22 mouse cellular contexts compared by ENCODE assay signal in the genomic region with DNA sequence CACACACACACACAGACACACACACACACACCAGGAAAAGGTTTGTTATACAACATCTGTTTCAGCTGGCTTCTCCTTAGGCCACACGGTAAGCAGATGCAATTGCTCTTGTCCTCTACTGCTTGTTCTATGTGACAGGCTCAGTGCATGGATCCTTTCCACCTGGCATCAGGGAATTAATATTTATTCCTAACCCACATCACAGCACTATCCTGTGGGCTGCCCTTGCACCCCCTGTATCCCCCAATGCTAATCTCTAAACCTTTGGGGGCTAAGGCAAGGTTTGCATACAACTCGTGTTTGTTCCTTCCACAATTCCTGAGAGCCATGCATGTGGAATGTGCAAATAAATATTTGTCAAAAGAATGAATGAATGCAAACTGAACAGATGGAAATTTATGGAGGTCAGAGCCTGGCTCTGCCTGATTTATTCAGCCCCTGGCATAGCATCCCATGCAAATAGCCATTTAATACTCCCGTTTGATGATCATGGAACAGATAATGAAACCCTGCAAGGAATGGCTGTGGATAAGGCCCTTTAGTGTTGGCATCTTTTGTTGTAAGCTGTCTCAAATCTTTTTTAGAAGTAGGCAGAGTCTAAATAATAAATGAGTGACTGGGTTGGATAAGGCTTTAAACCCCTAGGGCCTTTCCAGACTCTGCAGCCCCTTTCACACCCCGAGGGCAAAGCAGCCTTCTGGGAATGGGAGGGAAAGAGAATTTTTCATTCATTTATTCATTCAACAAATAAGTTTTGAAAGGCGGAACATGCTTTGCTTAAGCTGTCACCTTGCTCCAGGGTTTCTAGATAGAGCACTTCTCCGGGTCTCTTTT.
DNase-seq lines count a peak whose midpoint lies in the region; ATAC-seq and TF ChIP-seq lines count a peak whose summit lies in the region.
"Had no signal": no experiment of that assay in that cellular context is flagged by ENCODE, and none has a peak within 500 bp of the region (broad histone marks: within the 10 kb centered on the region; RNA-seq: fewer than 3 reads in every experiment).

No protein-coding gene starts in this region.

- no peaks in the 10 kb centered on the region for H3K36me3 ChIP-seq in forebrain, embryonic 15.5 days
- no peaks in the 10 kb centered on the region for H3K36me3 ChIP-seq in forebrain, embryonic 10.5 days (replicated peaks)
- no peaks in the 10 kb centered on the region for H3K36me3 ChIP-seq in hindbrain, embryonic 16.5 days (ENCODE audit: control insufficient read depth, insufficient read depth, low read length)
- no peaks in the 10 kb centered on the region for H3K36me3 ChIP-seq in neural tube, embryonic 13.5 days
- H3K36me3 ChIP-seq: embryonic facial prominence, embryonic 12.5 days; heart, embryonic 12.5 days; kidney, embryonic 15.5 days; stomach, embryonic 15.5 days had no signal

- no peak overlapping the region for H3K4me3 ChIP-seq in forebrain, embryonic 15.5 days
- no peak overlapping the region for H3K4me3 ChIP-seq in forebrain, embryonic 10.5 days
- H3K4me3 ChIP-seq in hindbrain, embryonic 16.5 days (ENCODE audit: low read length) = no peak overlapping the region
- H3K4me3 ChIP-seq in neural tube, embryonic 13.5 days = no peak overlapping the region
- H3K4me3 ChIP-seq: embryonic facial prominence, embryonic 12.5 days; erythroblast, embryonic 14.5 days; gastrocnemius, adult 2 months; heart, embryonic 12.5 days; kidney, embryonic 15.5 days; left cerebral cortex, adult 2 months; stomach, embryonic 15.5 days had no signal

- no peaks in the 10 kb centered on the region for H3K27me3 ChIP-seq in forebrain, embryonic 15.5 days
- peaks cover 12% of the 10 kb centered on the region for H3K27me3 ChIP-seq in forebrain, embryonic 10.5 days (ENCODE audit: poor library complexity, severe bottlenecking)
- no peaks in the 10 kb centered on the region for H3K27me3 ChIP-seq in hindbrain, embryonic 16.5 days (replicated peaks; ENCODE audit: control insufficient read depth, insufficient read depth, low read length)
- no peaks in the 10 kb centered on the region for H3K27me3 ChIP-seq in neural tube, embryonic 13.5 days
- H3K27me3 ChIP-seq: embryonic facial prominence, embryonic 12.5 days; heart, embryonic 12.5 days; kidney, embryonic 15.5 days; stomach, embryonic 15.5 days had no signal

- WGBS in forebrain, embryonic 15.5 days = 43% methylated on average over 6 of the region's 6 CpGs
- 81% methylated on average over 6 of the region's 6 CpGs for WGBS in forebrain, embryonic 10.5 days
- WGBS in hindbrain, embryonic 16.5 days = 40% methylated on average over 6 of the region's 6 CpGs
- 29% methylated on average over 6 of the region's 6 CpGs for WGBS in neural tube, embryonic 13.5 days

- peaks cover 39% of the 10 kb centered on the region for H3K4me1 ChIP-seq in forebrain, embryonic 15.5 days
- H3K4me1 ChIP-seq in forebrain, embryonic 10.5 days = peaks cover 16% of the 10 kb centered on the region
- H3K4me1 ChIP-seq in hindbrain, embryonic 16.5 days (ENCODE audit: control insufficient read depth, insufficient read depth, low read depth, low read length) = peaks cover 4% of the 10 kb centered on the region
- peaks cover 23% of the 10 kb centered on the region for H3K4me1 ChIP-seq in neural tube, embryonic 13.5 days (replicated peaks)
- H3K4me1 ChIP-seq: embryonic facial prominence, embryonic 12.5 days; stomach, embryonic 15.5 days had no signal

- DNase-seq in forebrain, embryonic 10.5 days (ENCODE audit: extremely low spot score, low spot score) = no peak
- peak; percentile 77 for DNase-seq in brain, embryonic 14.5 days (ENCODE audit: low read depth)
- DNase-seq in ovary, postnatal 14 days (ENCODE audit: low spot score) = no peak
- DNase-seq in T-cell, adult 2 months (ENCODE audit: low spot score) = no peak
- DNase-seq: adrenal gland, postnatal 36 days; cerebellum, adult 2 months; gastrocnemius, adult 2 months; layer of hippocampus, adult 9-11 months; left cerebral cortex, postnatal 4 days; liver; right cerebral cortex, postnatal 25 days had no signal

- no peak for TF ChIP-seq CTCF in brain, embryonic 14.5 days (IDR thresholded peaks at IDR 0.05; ENCODE audit: borderline replicate concordance, extremely low read depth, insufficient read depth, insufficient read length)

- ATAC-seq in forebrain, embryonic 15.5 days (replicated peaks) = 0 out of 2 replicates have a peak, but pooled peaks have one; percentile 11
- ATAC-seq in hindbrain, embryonic 16.5 days = peak; percentile 41; the same call in 1 of the 2 replicates
- ATAC-seq in neural tube, embryonic 13.5 days (ENCODE audit: low read depth) = peak; percentile 53
- ATAC-seq: intestine, embryonic 16.5 days; lung, postnatal 0 days had no signal

- no peaks in the 10 kb centered on the region for H3K9me3 ChIP-seq in forebrain, embryonic 15.5 days
- no peaks in the 10 kb centered on the region for H3K9me3 ChIP-seq in forebrain, embryonic 10.5 days
- H3K9me3 ChIP-seq in hindbrain, embryonic 16.5 days (ENCODE audit: control insufficient read depth, low read length) = no peaks in the 10 kb centered on the region
- H3K9me3 ChIP-seq in neural tube, embryonic 13.5 days = no peaks in the 10 kb centered on the region
- H3K9me3 ChIP-seq: embryonic facial prominence, embryonic 12.5 days; kidney, embryonic 15.5 days; stomach, embryonic 15.5 days had no signal

- TF ChIP-seq POLR2A in brain, embryonic 14.5 days (IDR thresholded peaks at IDR 0.05; ENCODE audit: borderline replicate concordance, extremely low read depth, insufficient read depth, insufficient read length, poor library complexity, severe bottlenecking) = no peak

- H3K27ac ChIP-seq in forebrain, embryonic 15.5 days (replicated peaks) = no peak overlapping the region
- no peak overlapping the region for H3K27ac ChIP-seq in forebrain, embryonic 10.5 days
- H3K27ac ChIP-seq in hindbrain, embryonic 16.5 days (ENCODE audit: low read depth, low read length) = no peak overlapping the region
- H3K27ac ChIP-seq in neural tube, embryonic 13.5 days (replicated peaks) = peak overlapping the region; percentile 53
- H3K27ac ChIP-seq: embryonic facial prominence, embryonic 12.5 days; gastrocnemius, adult 2 months; kidney, embryonic 15.5 days; left cerebral cortex, adult 2 months; stomach, embryonic 15.5 days had no signal

- no peak overlapping the region for H3K9ac ChIP-seq in forebrain, embryonic 15.5 days (replicated peaks)
- no peak overlapping the region for H3K9ac ChIP-seq in hindbrain, embryonic 16.5 days (ENCODE audit: low read depth, low read length)
- H3K9ac ChIP-seq in neural tube, embryonic 13.5 days = no peak overlapping the region
- H3K9ac ChIP-seq: embryonic facial prominence, embryonic 12.5 days; heart, embryonic 12.5 days; kidney, embryonic 15.5 days; stomach, embryonic 15.5 days had no signal

- no peak overlapping the region for H3K4me2 ChIP-seq in forebrain, embryonic 15.5 days (replicated peaks)
- H3K4me2 ChIP-seq in hindbrain, embryonic 16.5 days (ENCODE audit: low read length) = no peak overlapping the region
- no peak overlapping the region for H3K4me2 ChIP-seq in neural tube, embryonic 13.5 days
- H3K4me2 ChIP-seq: embryonic facial prominence, embryonic 12.5 days; heart, embryonic 12.5 days; kidney, embryonic 15.5 days; stomach, embryonic 15.5 days had no signal
